Mouse (Mus musculus): Measurements from ENCODE around the gene AC124502.3.

DNA sequence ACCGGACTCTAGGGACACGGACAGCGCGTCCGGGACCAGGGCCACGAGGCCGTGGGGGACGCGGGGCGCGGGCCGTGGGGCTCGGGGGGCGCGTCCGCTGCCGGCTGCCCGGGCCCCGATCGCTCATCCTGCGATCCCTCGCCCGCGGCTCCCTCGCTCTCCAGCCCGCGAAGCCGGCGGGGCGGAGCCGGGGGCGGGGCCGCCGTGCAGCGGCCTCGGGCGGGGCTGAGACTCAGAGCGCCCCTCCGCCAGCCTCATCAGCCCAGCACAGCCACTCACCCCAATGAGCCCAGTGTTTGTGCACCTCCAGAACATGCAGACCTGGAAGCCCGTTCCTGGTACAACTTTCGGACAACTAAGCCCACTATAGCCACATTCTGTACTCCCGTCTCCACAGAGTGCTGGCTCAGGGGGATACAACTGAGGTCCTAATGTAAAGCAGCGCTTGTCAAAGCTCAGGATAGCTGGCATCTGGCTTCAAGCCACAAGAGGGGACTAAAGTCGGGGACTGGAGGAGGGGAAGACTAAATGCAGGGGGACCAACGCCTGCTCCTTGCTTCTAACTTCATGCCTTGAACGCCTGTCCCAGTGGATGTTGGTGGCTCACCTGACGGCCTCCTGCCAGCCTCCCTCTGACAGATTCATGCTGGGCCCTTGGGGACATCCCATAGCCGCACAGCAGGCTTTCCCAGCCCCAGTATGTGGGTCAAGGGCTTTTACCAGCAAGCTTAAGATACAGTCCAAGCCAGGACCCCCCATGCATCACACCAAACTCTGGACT lies 59.9 kb downstream of the AC124502.3 start, which contains the start of gene Cnih2:
- TF ChIP-seq CTCF (IDR thresholded peaks at IDR 0.05; ENCODE audit: low read depth, low read length) (no peak), POLR2A (IDR thresholded peaks at IDR 0.05; ENCODE audit: extremely low read depth, insufficient read depth, low read length) (no peak)

Data from liver, adult 2 months (tissue).